Mouse (Mus musculus): ENCODE results near the gene Exog. TPM values are rescaled to one million over a fixed set of nuclear protein-coding genes. Genes with fewer than 3 reads are reported as not detected.

Gene Exog
- polyA plus RNA-seq (2014; fragmentation: Nextera tagmentation; extraction: Ambion mirVana): 32.1 and 33.7 TPM in 2 replicates

GRCm38 (mm10) chr9:119444738-119445429 lies at the start of gene Exog:
Gene Exog (plus strand): TSS chr9:119444943.
- WGBS: under 1% methylated on average over 52 of the region's 52 CpGs
- Histone ChIP-seq H3K27ac (ENCODE audit: low read depth) (peak within 1 kb of the TSS; percentile 89), H3K9me3 (ENCODE audit: low read depth, low read length) (no peaks in the 10 kb centered on the region), H3K4me3 (ENCODE audit: low read depth, low read length) (peak within 1 kb of the TSS; percentile 80), H3K4me1 (ENCODE audit: insufficient read depth) (peaks cover 6% of the 10 kb centered on the region; the same call in 1 of the 2 replicates), H3K4me2 (peak within 1 kb of the TSS; percentile 74), H3K9ac (peak within 1 kb of the TSS; percentile 90), H3K36me3 (ENCODE audit: insufficient read depth) (peaks cover 31% of the 10 kb centered on the region), H3K27me3 (ENCODE audit: insufficient read depth, low read length) (no peaks in the 10 kb centered on the region)
- peak; percentile 90 for TF ChIP-seq CTCF (IDR thresholded peaks at IDR 0.05; ENCODE audit: low read depth)
- peak; percentile 99 for DNase-seq
- peak; percentile 94 for ATAC-seq (ENCODE audit: insufficient read depth)

GRCm38 (mm10) chr9:119401351-119401750 lies 43.4 kb upstream of the Exog start:
- Histone ChIP-seq H3K27me3 (ENCODE audit: insufficient read depth, low read length) (no peaks in the 10 kb centered on the region), H3K4me3 (ENCODE audit: low read depth, low read length) (peak overlapping the region; percentile 90), H3K9me3 (ENCODE audit: low read depth, low read length) (no peaks in the 10 kb centered on the region), H3K36me3 (ENCODE audit: insufficient read depth) (no peaks in the 10 kb centered on the region), H3K9ac (peak overlapping the region; percentile 28), H3K4me2 (peak overlapping the region; percentile 99), H3K27ac (ENCODE audit: low read depth) (no peak overlapping the region; the same call in 1 of the 2 replicates), H3K4me1 (ENCODE audit: insufficient read depth) (peaks cover 5% of the 10 kb centered on the region; the same call in 1 of the 2 replicates)
- TF ChIP-seq CTCF (IDR thresholded peaks at IDR 0.05; ENCODE audit: low read depth): no peak
- peak; percentile 34 for DNase-seq
- WGBS: 3% methylated on average over 7 of the region's 7 CpGs
- no peak for ATAC-seq (ENCODE audit: insufficient read depth)

GRCm38 (mm10) chr9:119401801-119402214 lies 42.9 kb upstream of the Exog start, which contains the start of gene Acvr2b:
Gene Acvr2b (plus strand): TSS chr9:119402118.
- ATAC-seq (ENCODE audit: insufficient read depth) (peak; percentile 97), DNase-seq (peak; percentile 98)
- Histone ChIP-seq H3K27me3 (ENCODE audit: insufficient read depth, low read length) (no peaks in the 10 kb centered on the region), H3K27ac (ENCODE audit: low read depth) (peak within 1 kb of the TSS; percentile 99), H3K4me3 (ENCODE audit: low read depth, low read length) (peak within 1 kb of the TSS; percentile 90), H3K9me3 (ENCODE audit: low read depth, low read length) (no peaks in the 10 kb centered on the region), H3K9ac (peak within 1 kb of the TSS; percentile 98), H3K36me3 (ENCODE audit: insufficient read depth) (no peaks in the 10 kb centered on the region), H3K4me2 (peak within 1 kb of the TSS; percentile 99), H3K4me1 (ENCODE audit: insufficient read depth) (peaks cover 5% of the 10 kb centered on the region; the same call in 1 of the 2 replicates)
- whole genome bisulfite sequencing: 0% methylated on average over 21 of the region's 32 CpGs
- TF ChIP-seq CTCF (IDR thresholded peaks at IDR 0.05; ENCODE audit: low read depth): peak; percentile 55

GRCm38 (mm10) chr9:119402253-119403235 lies 42.2 kb upstream of the Exog start:
- peak overlapping the region; percentile 98 for H3K9ac ChIP-seq
- no peak for ATAC-seq (ENCODE audit: insufficient read depth)

GRCm38 (mm10) chr9:119403236-119403641 lies 41.5 kb upstream of the Exog start:
- ATAC-seq (ENCODE audit: insufficient read depth) (peak; percentile 21; the same call in 1 of the 2 replicates), DNase-seq (peak; percentile 81)
- no peaks in the 10 kb centered on the region for H3K9me3 ChIP-seq (ENCODE audit: low read depth, low read length)
- TF ChIP-seq CTCF (IDR thresholded peaks at IDR 0.05; ENCODE audit: low read depth): no peak
- H3K27me3 ChIP-seq (ENCODE audit: insufficient read depth, low read length): no peaks in the 10 kb centered on the region
- H3K4me2 ChIP-seq: peak overlapping the region; percentile 99
- WGBS: under 1% methylated on average over 26 of the region's 26 CpGs
- peak overlapping the region; percentile 98 for H3K9ac ChIP-seq
- H3K4me3 ChIP-seq (ENCODE audit: low read depth, low read length): peak overlapping the region; percentile 90
- H3K36me3 ChIP-seq (ENCODE audit: insufficient read depth): no peaks in the 10 kb centered on the region
- peaks cover 5% of the 10 kb centered on the region; the same call in 1 of the 2 replicates for H3K4me1 ChIP-seq (ENCODE audit: insufficient read depth)
- peak overlapping the region; percentile 99 for H3K27ac ChIP-seq (ENCODE audit: low read depth)

More at GRCm38 (mm10) chr9:119402253-119403235, 42.2 kb upstream of the Exog start:
- Histone ChIP-seq H3K36me3 (ENCODE audit: insufficient read depth) (no peaks in the 10 kb centered on the region), H3K4me1 (ENCODE audit: insufficient read depth) (peaks cover 5% of the 10 kb centered on the region; the same call in 1 of the 2 replicates), H3K4me3 (ENCODE audit: low read depth, low read length) (peak overlapping the region; percentile 90), H3K9me3 (ENCODE audit: low read depth, low read length) (no peaks in the 10 kb centered on the region), H3K27me3 (ENCODE audit: insufficient read depth, low read length) (no peaks in the 10 kb centered on the region), H3K27ac (ENCODE audit: low read depth) (peak overlapping the region; percentile 99), H3K4me2 (peak overlapping the region; percentile 99)
- no peak for TF ChIP-seq CTCF (IDR thresholded peaks at IDR 0.05; ENCODE audit: low read depth)
- under 1% methylated on average over 123 of the region's 127 CpGs for WGBS
- DNase-seq: peak; percentile 75

- Histone ChIP-seq H3K4me3 (ENCODE audit: low read depth, low read length) (peak overlapping the region; percentile 90), H3K9me3 (ENCODE audit: low read depth, low read length) (no peaks in the 10 kb centered on the region), H3K27me3 (ENCODE audit: insufficient read depth, low read length) (no peaks in the 10 kb centered on the region), H3K36me3 (ENCODE audit: insufficient read depth) (no peaks in the 10 kb centered on the region), H3K4me1 (ENCODE audit: insufficient read depth) (peaks cover 5% of the 10 kb centered on the region; the same call in 1 of the 2 replicates), H3K9ac (no peak overlapping the region), H3K4me2 (peak overlapping the region; percentile 99), H3K27ac (ENCODE audit: low read depth) (no peak overlapping the region)
- 62% methylated on average over 5 of the region's 5 CpGs for WGBS
- TF ChIP-seq CTCF (IDR thresholded peaks at IDR 0.05; ENCODE audit: low read depth): no peak
- no peak for DNase-seq
- no peak for ATAC-seq (ENCODE audit: insufficient read depth)
These were observed 40.7 kb upstream of the Exog start for GRCm38 (mm10) chr9:119404090-119404489.
